Mouse (Mus musculus): ENCODE results near the gene Psd. TPM values are rescaled to one million over a fixed set of nuclear protein-coding genes. Genes with fewer than 3 reads are reported as not detected.

The Psd gene
- polyA plus RNA-seq, 1 experiment from 2014 or later, result 99.1 TPM

- ATAC-seq, result no peak
- H3K9ac ChIP-seq (ENCODE audit: low read depth, low read length), result peak overlapping the region; percentile 22; the same call in 1 of the 2 replicates
- WGBS, result 76% methylated on average over 11 of the region's 11 CpGs
- peak overlapping the region; percentile 92 for H3K4me2 ChIP-seq (ENCODE audit: low read length)
- H3K36me3 ChIP-seq (ENCODE audit: control insufficient read depth, insufficient read depth, low read length), result 0 out of 2 replicates have a peak, but pooled peaks cover 2% of the 10 kb centered on the region
- no peaks in the 10 kb centered on the region for H3K9me3 ChIP-seq (ENCODE audit: control insufficient read depth, low read length)
- H3K4me3 ChIP-seq (ENCODE audit: low read length), result no peak overlapping the region
- H3K27ac ChIP-seq (ENCODE audit: low read depth, low read length), result no peak overlapping the region
- peaks cover 58% of the 10 kb centered on the region for H3K4me1 ChIP-seq (ENCODE audit: control insufficient read depth, insufficient read depth, low read depth, low read length)
- H3K27me3 ChIP-seq (replicated peaks; ENCODE audit: control insufficient read depth, insufficient read depth, low read length), result no peaks in the 10 kb centered on the region; the same call in 1 of the 2 replicates
These were observed 2.6 kb downstream of the Psd start for GRCm38 (mm10) chr19:46324366-46324765.

GRCm38 (mm10) chr19:46323716-46324115 is 3.2 kb downstream of the Psd start:
- Histone ChIP-seq H3K27ac (ENCODE audit: low read depth, low read length) (no peak overlapping the region), H3K9ac (ENCODE audit: low read depth, low read length) (no peak overlapping the region), H3K4me3 (ENCODE audit: low read length) (no peak overlapping the region), H3K9me3 (ENCODE audit: control insufficient read depth, low read length) (no peaks in the 10 kb centered on the region), H3K4me1 (ENCODE audit: control insufficient read depth, insufficient read depth, low read depth, low read length) (peaks cover 60% of the 10 kb centered on the region), H3K4me2 (ENCODE audit: low read length) (no peak overlapping the region), H3K27me3 (replicated peaks; ENCODE audit: control insufficient read depth, insufficient read depth, low read length) (peaks cover 3% of the 10 kb centered on the region; the same call in 1 of the 2 replicates), H3K36me3 (ENCODE audit: control insufficient read depth, insufficient read depth, low read length) (0 out of 2 replicates have a peak, but pooled peaks cover 2% of the 10 kb centered on the region)
- WGBS, result 76% methylated on average over 5 of the region's 5 CpGs
- ATAC-seq, result no peak

GRCm38 (mm10) chr19:46322996-46323572 is 3.9 kb downstream of the Psd start:
- H3K4me3 ChIP-seq (ENCODE audit: low read length), result no peak overlapping the region
- peak overlapping the region; percentile 23 for H3K9ac ChIP-seq (ENCODE audit: low read depth, low read length)
- no peaks in the 10 kb centered on the region for H3K9me3 ChIP-seq (ENCODE audit: control insufficient read depth, low read length)
- ATAC-seq, result no peak
- peaks cover 3% of the 10 kb centered on the region; the same call in 1 of the 2 replicates for H3K27me3 ChIP-seq (replicated peaks; ENCODE audit: control insufficient read depth, insufficient read depth, low read length)
- H3K36me3 ChIP-seq (ENCODE audit: control insufficient read depth, insufficient read depth, low read length), result 0 out of 2 replicates have a peak, but pooled peaks cover 2% of the 10 kb centered on the region
- peaks cover 65% of the 10 kb centered on the region for H3K4me1 ChIP-seq (ENCODE audit: control insufficient read depth, insufficient read depth, low read depth, low read length)
- no peak overlapping the region for H3K4me2 ChIP-seq (ENCODE audit: low read length)
- H3K27ac ChIP-seq (ENCODE audit: low read depth, low read length), result no peak overlapping the region
- 82% methylated on average over 13 of the region's 13 CpGs for WGBS

- 56% methylated on average over 11 of the region's 11 CpGs for WGBS
- H3K27ac ChIP-seq (ENCODE audit: low read depth, low read length), result peak overlapping the region; percentile 67
- peak overlapping the region; percentile 38 for H3K9ac ChIP-seq (ENCODE audit: low read depth, low read length)
- H3K9me3 ChIP-seq (ENCODE audit: control insufficient read depth, low read length), result no peaks in the 10 kb centered on the region
- H3K27me3 ChIP-seq (replicated peaks; ENCODE audit: control insufficient read depth, insufficient read depth, low read length), result peaks cover 3% of the 10 kb centered on the region; the same call in 1 of the 2 replicates
- no peak overlapping the region for H3K4me3 ChIP-seq (ENCODE audit: low read length)
- 0 out of 2 replicates have a peak, but pooled peaks cover 2% of the 10 kb centered on the region for H3K36me3 ChIP-seq (ENCODE audit: control insufficient read depth, insufficient read depth, low read length)
- ATAC-seq, result no peak
- H3K4me1 ChIP-seq (ENCODE audit: control insufficient read depth, insufficient read depth, low read depth, low read length), result peaks cover 65% of the 10 kb centered on the region
- peak overlapping the region; percentile 44 for H3K4me2 ChIP-seq (ENCODE audit: low read length)
These were observed 4.6 kb downstream of the Psd start for GRCm38 (mm10) chr19:46322144-46322995.

- Histone ChIP-seq H3K4me1 (ENCODE audit: control insufficient read depth, insufficient read depth, low read depth, low read length) (peaks cover 71% of the 10 kb centered on the region), H3K9me3 (ENCODE audit: control insufficient read depth, low read length) (no peaks in the 10 kb centered on the region), H3K36me3 (ENCODE audit: control insufficient read depth, insufficient read depth, low read length) (0 out of 2 replicates have a peak, but pooled peaks cover 2% of the 10 kb centered on the region), H3K27ac (ENCODE audit: low read depth, low read length) (peak overlapping the region; percentile 67), H3K9ac (ENCODE audit: low read depth, low read length) (peak overlapping the region; percentile 43), H3K4me2 (ENCODE audit: low read length) (peak overlapping the region; percentile 44), H3K27me3 (replicated peaks; ENCODE audit: control insufficient read depth, insufficient read depth, low read length) (peaks cover 10% of the 10 kb centered on the region), H3K4me3 (ENCODE audit: low read length) (no peak overlapping the region)
- 15% methylated on average over 6 of the region's 6 CpGs for WGBS
- ATAC-seq, result peak; percentile 19; the same call in 1 of the 2 replicates
These were observed 5.6 kb downstream of the Psd start for GRCm38 (mm10) chr19:46321101-46321943.

- WGBS, result 83% methylated on average over 8 of the region's 8 CpGs
- Histone ChIP-seq H3K36me3 (ENCODE audit: control insufficient read depth, insufficient read depth, low read length) (0 out of 2 replicates have a peak, but pooled peaks cover 2% of the 10 kb centered on the region), H3K4me1 (ENCODE audit: control insufficient read depth, insufficient read depth, low read depth, low read length) (peaks cover 77% of the 10 kb centered on the region), H3K9me3 (ENCODE audit: control insufficient read depth, low read length) (no peaks in the 10 kb centered on the region), H3K4me2 (ENCODE audit: low read length) (no peak overlapping the region), H3K4me3 (ENCODE audit: low read length) (no peak overlapping the region), H3K27ac (ENCODE audit: low read depth, low read length) (no peak overlapping the region; the same call in 1 of the 2 replicates), H3K9ac (ENCODE audit: low read depth, low read length) (no peak overlapping the region), H3K27me3 (replicated peaks; ENCODE audit: control insufficient read depth, insufficient read depth, low read length) (peaks cover 16% of the 10 kb centered on the region)
- no peak for ATAC-seq
These were observed 6.7 kb downstream of the Psd start for GRCm38 (mm10) chr19:46320076-46320785.

GRCm38 (mm10) chr19:46318586-46319378 is 8.2 kb downstream of the Psd start:
- H3K36me3 ChIP-seq (ENCODE audit: control insufficient read depth, insufficient read depth, low read length), result peaks cover 5% of the 10 kb centered on the region; the same call in 1 of the 2 replicates
- peak overlapping the region; percentile 55 for H3K4me3 ChIP-seq (ENCODE audit: low read length)
- H3K27me3 ChIP-seq (replicated peaks; ENCODE audit: control insufficient read depth, insufficient read depth, low read length), result peaks cover 25% of the 10 kb centered on the region
- H3K4me1 ChIP-seq (ENCODE audit: control insufficient read depth, insufficient read depth, low read depth, low read length), result peaks cover 63% of the 10 kb centered on the region
- H3K4me2 ChIP-seq (ENCODE audit: low read length), result peak overlapping the region; percentile 84
- peak overlapping the region; percentile 19; the same call in 1 of the 2 replicates for H3K9ac ChIP-seq (ENCODE audit: low read depth, low read length)
- H3K9me3 ChIP-seq (ENCODE audit: control insufficient read depth, low read length), result no peaks in the 10 kb centered on the region
- peak overlapping the region; percentile 63 for H3K27ac ChIP-seq (ENCODE audit: low read depth, low read length)
- WGBS, result 11% methylated on average over 15 of the region's 16 CpGs
- ATAC-seq, result peak; percentile 35
